Mouse (Mus musculus) midbrain, embryonic 10.5 days (tissue): ENCODE measurements around the gene Rras2. TPM values are rescaled to one million over a fixed set of nuclear protein-coding genes. Genes with fewer than 3 reads are reported as not detected.
A peak's percentile ranks its signal among the peaks of the same experiment; 100 is the strongest.

Experiments used
- DNase-seq: peaks from one replicate; pipeline ENCODE4 v3.0.0-alpha.2; 2017; ENCODE audit warnings: low spot score
- H3K27ac ChIP-seq: fragments of 300-500 bp; sonication (generic); replicated peaks from 2 replicates; pipeline ENCODE4 v1.5.1; 2016; ENCODE audit warnings: mild to moderate bottlenecking
- H3K27me3 ChIP-seq: fragments of 300-500 bp; sonication (generic); 2 replicates; pipeline ENCODE4 v1.6.1; 2016; ENCODE audit warnings: low read depth, mild to moderate bottlenecking; ENCODE audit not compliant: poor library complexity, severe bottlenecking
- H3K36me3 ChIP-seq: fragments of 300-500 bp; sonication (generic); 2 replicates; pipeline ENCODE4 v1.6.1; 2016; ENCODE audit warnings: mild to moderate bottlenecking, moderate library complexity
- H3K4me1 ChIP-seq: fragments of 300-500 bp; sonication (generic); 2 replicates; pipeline ENCODE4 v1.6.1; 2016
- H3K4me3 ChIP-seq: fragments of 300-500 bp; sonication (generic); 2 replicates; pipeline ENCODE4 v1.5.1; 2016; ENCODE audit warnings: mild to moderate bottlenecking, moderate library complexity
- H3K9me3 ChIP-seq: fragments of 300-500 bp; sonication (generic); replicated peaks from 2 replicates; pipeline ENCODE4 v1.6.1; 2016; ENCODE audit warnings: mild to moderate bottlenecking
- WGBS: fragments of 180-500 bp; shearing (Covaris S2); methylation state at CpG from one replicate; pipeline ENCODE4 v1.1.7; 2016; 5-methylcytosine and 5-hydroxymethylcytosine counted together
- polyA plus RNA-seq: library from polyadenylated mRNA; unstranded; fragments of >200 nt; fragmentation: Nextera tagmentation; extraction: Ambion mirVana; gene quantifications from 2 replicates; pipeline ENCODE4 v1.2.1, GENCODE M21; 2016

The Rras2 gene
- polyA plus RNA-seq, result 24.9 and 27.2 TPM in 2 replicates

GRCm38 (mm10) chr7:114117444-114117905 is at the start of gene Rras2:
Gene Rras2 (minus strand): TSS chr7:114117781.
- peaks cover 11% of the 10 kb centered on the region for H3K27me3 ChIP-seq
- H3K36me3 ChIP-seq, result no peaks in the 10 kb centered on the region
- peak within 1 kb of the TSS; percentile 73 for H3K4me3 ChIP-seq
- under 1% methylated on average over 55 of the region's 55 CpGs for WGBS
- DNase-seq, result peak; percentile 92
- peak within 1 kb of the TSS; percentile 94 for H3K27ac ChIP-seq
- no peaks in the 10 kb centered on the region for H3K9me3 ChIP-seq
- H3K4me1 ChIP-seq, result peaks cover 27% of the 10 kb centered on the region

DNA sequence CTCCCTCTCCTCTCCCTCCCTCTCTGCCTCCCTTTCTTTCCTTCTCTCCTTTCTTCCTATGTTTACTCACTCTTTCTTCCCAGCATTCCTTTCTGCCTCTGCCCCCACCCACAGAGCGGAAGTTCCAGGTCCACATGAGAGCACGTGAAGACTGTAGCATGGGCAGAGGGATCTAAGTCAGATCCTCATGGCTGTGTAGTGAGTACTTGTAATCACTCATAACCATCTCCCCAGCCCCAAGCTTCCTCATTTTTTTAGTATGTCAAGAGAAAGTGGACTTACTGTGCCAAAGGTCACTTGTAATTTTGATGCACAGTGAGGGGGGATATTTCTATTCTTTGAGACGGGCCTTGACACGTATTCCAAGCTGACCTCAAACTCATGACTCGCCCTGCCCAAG is 45.4 kb upstream of the Rras2 start:
- no peaks in the 10 kb centered on the region for H3K36me3 ChIP-seq
- 90% methylated on average over 5 of the region's 5 CpGs for WGBS
- H3K4me3 ChIP-seq, result no peak overlapping the region
- H3K4me1 ChIP-seq, result no peaks in the 10 kb centered on the region
- no peaks in the 10 kb centered on the region for H3K27me3 ChIP-seq
- DNase-seq, result no peak
- no peak overlapping the region for H3K27ac ChIP-seq
- H3K9me3 ChIP-seq, result no peaks in the 10 kb centered on the region

DNA sequence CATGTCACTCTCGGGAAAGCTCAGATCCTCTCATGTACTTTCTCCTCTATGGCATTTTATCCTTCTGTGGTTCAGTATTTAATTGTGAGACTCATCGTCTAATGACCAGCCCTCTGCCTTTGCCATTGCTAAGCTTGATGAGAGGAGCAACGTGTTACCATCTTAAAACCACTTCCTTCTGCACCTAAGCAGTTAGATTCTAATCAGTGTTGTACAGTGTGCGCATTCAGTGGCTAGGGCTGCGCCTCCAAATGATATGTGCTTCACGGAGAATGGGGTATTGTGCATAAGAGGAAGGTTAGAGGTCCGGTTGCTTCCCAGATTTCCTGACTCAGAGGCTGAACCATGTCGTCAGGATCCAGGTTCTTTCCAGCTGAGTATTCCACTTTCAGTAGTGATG is 43.5 kb upstream of the Rras2 start:
- DNase-seq, result no peak
- Histone ChIP-seq H3K4me1 (no peaks in the 10 kb centered on the region), H3K36me3 (no peaks in the 10 kb centered on the region), H3K4me3 (no peak overlapping the region), H3K27ac (no peak overlapping the region), H3K27me3 (no peaks in the 10 kb centered on the region), H3K9me3 (no peaks in the 10 kb centered on the region)
- WGBS, result 87% methylated on average over 8 of the region's 8 CpGs

GRCm38 (mm10) chr7:114157716-114158278 is 40.2 kb upstream of the Rras2 start:
- WGBS, result 87% methylated on average over 12 of the region's 12 CpGs
- no peak for DNase-seq
- no peak overlapping the region for H3K4me3 ChIP-seq
- no peaks in the 10 kb centered on the region for H3K4me1 ChIP-seq
- no peaks in the 10 kb centered on the region for H3K27me3 ChIP-seq
- H3K27ac ChIP-seq, result no peak overlapping the region
- H3K9me3 ChIP-seq, result no peaks in the 10 kb centered on the region
- H3K36me3 ChIP-seq, result no peaks in the 10 kb centered on the region

- DNase-seq, result no peak
- Histone ChIP-seq H3K27ac (no peak overlapping the region), H3K9me3 (no peaks in the 10 kb centered on the region), H3K36me3 (no peaks in the 10 kb centered on the region), H3K4me1 (no peaks in the 10 kb centered on the region), H3K4me3 (no peak overlapping the region), H3K27me3 (no peaks in the 10 kb centered on the region)
- WGBS, result 92% methylated on average over 4 of the region's 4 CpGs
These were observed 38.8 kb upstream of the Rras2 start for GRCm38 (mm10) chr7:114156364-114156763.

- 76% methylated on average over 5 of the region's 5 CpGs for WGBS
- Histone ChIP-seq H3K36me3 (no peaks in the 10 kb centered on the region), H3K27ac (no peak overlapping the region), H3K27me3 (no peaks in the 10 kb centered on the region), H3K4me1 (no peaks in the 10 kb centered on the region), H3K9me3 (no peaks in the 10 kb centered on the region), H3K4me3 (no peak overlapping the region)
- no peak for DNase-seq
These were observed 37.7 kb upstream of the Rras2 start for GRCm38 (mm10) chr7:114155053-114155865.

DNA sequence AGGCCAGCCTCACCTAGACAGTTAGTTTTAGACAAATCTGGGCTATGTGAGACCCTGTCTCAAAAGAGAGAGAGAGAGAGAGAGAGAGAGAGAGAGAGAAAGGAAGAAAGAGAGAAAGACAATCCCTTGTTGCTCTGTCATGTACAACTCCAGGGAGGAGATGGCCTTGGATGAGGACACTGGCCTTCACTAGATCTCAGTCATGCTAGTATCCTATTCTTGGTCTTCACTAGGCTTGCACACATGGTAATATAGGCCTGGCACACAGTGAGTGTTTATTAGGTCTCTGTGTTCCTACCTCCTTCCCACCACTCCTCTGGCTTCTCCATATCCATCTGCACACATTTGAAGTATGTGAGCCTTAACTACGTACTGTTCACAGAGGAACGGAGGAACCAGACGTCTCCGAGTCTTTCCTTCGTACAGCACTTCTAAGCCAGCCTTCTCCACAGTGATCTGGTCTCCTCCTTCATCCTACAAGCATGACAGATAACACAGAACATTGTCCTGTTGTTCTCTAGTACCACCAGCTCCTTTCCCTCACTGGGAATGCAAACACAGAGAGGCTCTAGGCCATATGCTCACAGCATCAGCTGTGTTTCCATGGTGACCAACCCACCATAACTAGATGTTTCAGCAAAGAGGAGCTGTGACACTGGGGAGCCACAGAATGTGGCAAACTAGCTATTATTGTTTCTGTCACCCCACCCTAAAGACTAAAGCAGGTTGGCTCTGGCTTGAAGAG is 33.6 kb upstream of the Rras2 start:
- H3K36me3 ChIP-seq, result no peaks in the 10 kb centered on the region
- H3K27me3 ChIP-seq, result no peaks in the 10 kb centered on the region
- WGBS, result 88% methylated on average over 5 of the region's 5 CpGs
- no peaks in the 10 kb centered on the region for H3K4me1 ChIP-seq
- no peaks in the 10 kb centered on the region for H3K9me3 ChIP-seq
- DNase-seq, result no peak
- no peak overlapping the region for H3K4me3 ChIP-seq
- H3K27ac ChIP-seq, result no peak overlapping the region

DNA sequence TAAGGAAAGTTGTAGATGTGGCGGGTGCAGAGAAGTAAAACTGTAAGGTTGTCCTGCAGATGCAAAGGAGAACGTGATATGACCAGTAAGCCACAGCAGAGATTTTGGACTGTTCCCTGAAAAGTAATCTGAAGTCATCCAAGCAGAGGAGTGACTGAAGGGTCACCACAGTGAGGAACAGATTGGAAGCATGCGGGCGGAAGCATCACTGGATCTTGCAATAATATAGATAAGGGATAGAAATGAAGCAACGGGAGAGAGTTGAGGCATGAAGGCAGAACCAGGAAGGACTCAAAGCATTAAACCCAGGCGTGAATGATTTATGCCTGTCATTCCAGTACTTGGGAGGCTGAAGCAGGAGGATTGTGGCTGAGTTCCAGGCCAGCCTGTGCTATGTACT is 32.0 kb upstream of the Rras2 start:
- Histone ChIP-seq H3K27me3 (no peaks in the 10 kb centered on the region), H3K27ac (no peak overlapping the region), H3K36me3 (no peaks in the 10 kb centered on the region), H3K9me3 (no peaks in the 10 kb centered on the region), H3K4me3 (no peak overlapping the region), H3K4me1 (no peaks in the 10 kb centered on the region)
- WGBS, result 93% methylated on average over 6 of the region's 6 CpGs
- no peak for DNase-seq

GRCm38 (mm10) chr7:114149135-114149534 is 31.6 kb upstream of the Rras2 start:
- WGBS, result 69% methylated on average over 4 of the region's 4 CpGs
- H3K4me1 ChIP-seq, result no peaks in the 10 kb centered on the region
- no peak for DNase-seq
- H3K4me3 ChIP-seq, result no peak overlapping the region
- no peaks in the 10 kb centered on the region for H3K36me3 ChIP-seq
- no peaks in the 10 kb centered on the region for H3K9me3 ChIP-seq
- H3K27me3 ChIP-seq, result no peaks in the 10 kb centered on the region
- H3K27ac ChIP-seq, result no peak overlapping the region

DNA sequence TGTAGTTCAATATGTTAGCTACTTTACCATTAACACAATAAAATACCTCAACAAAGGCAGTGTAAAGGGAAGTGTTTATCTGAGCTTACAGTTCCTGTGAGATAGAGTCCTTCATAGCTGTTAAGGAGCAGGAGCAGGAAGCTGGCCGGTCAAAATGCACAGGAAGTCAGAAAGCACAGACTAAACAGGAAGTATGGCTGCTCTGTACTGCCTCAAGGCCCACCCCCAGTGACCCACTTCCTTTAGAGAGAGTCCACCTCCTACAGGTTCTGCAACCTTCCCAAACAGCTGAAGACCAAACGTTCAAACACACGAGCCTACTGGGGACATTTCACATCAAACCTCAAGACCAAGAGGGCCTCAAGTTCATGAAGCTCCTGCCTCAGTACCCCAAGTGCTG is 28.3 kb upstream of the Rras2 start:
- H3K4me3 ChIP-seq, result no peak overlapping the region
- no peak for DNase-seq
- no peaks in the 10 kb centered on the region for H3K9me3 ChIP-seq
- no peaks in the 10 kb centered on the region for H3K27me3 ChIP-seq
- 91% methylated on average over 3 of the region's 3 CpGs for WGBS
- H3K27ac ChIP-seq, result no peak overlapping the region
- no peaks in the 10 kb centered on the region for H3K36me3 ChIP-seq
- H3K4me1 ChIP-seq, result no peaks in the 10 kb centered on the region

GRCm38 (mm10) chr7:114142151-114142798 is 24.7 kb upstream of the Rras2 start:
- Histone ChIP-seq H3K27ac (no peak overlapping the region), H3K36me3 (no peaks in the 10 kb centered on the region), H3K9me3 (no peaks in the 10 kb centered on the region), H3K27me3 (no peaks in the 10 kb centered on the region), H3K4me3 (no peak overlapping the region), H3K4me1 (no peaks in the 10 kb centered on the region)
- WGBS, result 87% methylated on average over 10 of the region's 10 CpGs
- no peak for DNase-seq

DNA sequence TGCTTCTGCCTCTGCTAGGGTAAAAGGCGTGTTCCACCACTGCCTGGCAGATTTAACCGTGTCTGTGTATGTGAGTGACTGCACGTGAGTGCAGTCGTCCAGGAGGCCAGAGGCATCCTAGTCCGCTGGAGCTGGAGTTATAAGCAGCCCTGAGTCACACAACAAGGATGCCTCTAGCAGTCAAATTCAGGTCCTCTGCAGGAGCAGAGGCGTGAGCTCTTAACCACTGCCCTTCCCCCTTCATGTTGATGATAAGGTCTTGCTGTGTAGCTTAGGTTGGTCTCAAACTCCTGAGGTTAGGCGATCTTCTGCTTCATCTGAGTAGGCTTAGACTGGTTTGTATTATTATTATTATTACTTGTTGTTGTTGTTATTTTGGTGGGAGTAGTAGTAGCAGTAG is 22.4 kb upstream of the Rras2 start:
- Histone ChIP-seq H3K9me3 (no peaks in the 10 kb centered on the region), H3K27ac (no peak overlapping the region), H3K4me1 (peaks cover 3% of the 10 kb centered on the region), H3K27me3 (no peaks in the 10 kb centered on the region), H3K36me3 (no peaks in the 10 kb centered on the region), H3K4me3 (no peak overlapping the region)
- 89% methylated on average over 7 of the region's 7 CpGs for WGBS
- DNase-seq, result no peak
